Mouse (Mus musculus): Measurements from ENCODE around the gene Slc2a12.

Slc2a12 gene

DNA sequence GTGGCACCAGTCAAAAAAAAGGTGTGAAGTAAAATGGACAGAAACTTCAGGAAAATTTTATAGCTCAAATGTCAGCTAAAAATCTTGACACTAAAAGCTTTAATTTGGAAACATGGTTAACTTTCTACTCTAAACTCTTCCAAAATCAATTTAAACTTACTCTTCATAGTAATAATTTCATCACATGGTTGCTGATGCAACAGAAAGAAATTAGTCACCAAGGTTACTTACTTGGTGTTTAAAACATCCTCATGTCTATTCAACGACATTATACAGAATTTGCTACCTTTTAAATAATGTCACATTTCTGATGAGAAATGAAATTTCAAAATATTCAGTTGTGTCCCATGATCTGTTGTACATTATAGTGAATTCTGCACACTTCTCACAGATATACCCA, 83.4 kb downstream of the Slc2a12 start:
- DNase-seq (ENCODE audit: low read depth) = peak; percentile 22

GRCm38 (mm10) chr10:22730266-22730991, 85.6 kb downstream of the Slc2a12 start:
- peak; percentile 26 for DNase-seq (ENCODE audit: low read depth)

DNA sequence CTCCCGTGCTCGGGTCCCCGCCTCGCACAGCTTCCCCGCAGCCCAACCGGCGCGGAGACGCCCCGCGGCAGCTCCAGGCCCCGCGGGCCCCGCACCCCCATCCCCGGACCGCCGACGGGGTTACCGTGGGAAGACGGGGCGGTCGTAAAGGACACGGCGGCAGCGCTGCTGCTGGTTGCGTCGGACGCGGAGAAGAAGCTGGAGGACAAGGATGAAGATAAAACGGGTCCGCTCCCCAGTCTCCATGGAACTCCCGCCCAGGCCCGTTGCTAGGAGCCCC, 86.1 kb downstream of the Slc2a12 start:
- no peak for DNase-seq (ENCODE audit: low read depth)

DNA sequence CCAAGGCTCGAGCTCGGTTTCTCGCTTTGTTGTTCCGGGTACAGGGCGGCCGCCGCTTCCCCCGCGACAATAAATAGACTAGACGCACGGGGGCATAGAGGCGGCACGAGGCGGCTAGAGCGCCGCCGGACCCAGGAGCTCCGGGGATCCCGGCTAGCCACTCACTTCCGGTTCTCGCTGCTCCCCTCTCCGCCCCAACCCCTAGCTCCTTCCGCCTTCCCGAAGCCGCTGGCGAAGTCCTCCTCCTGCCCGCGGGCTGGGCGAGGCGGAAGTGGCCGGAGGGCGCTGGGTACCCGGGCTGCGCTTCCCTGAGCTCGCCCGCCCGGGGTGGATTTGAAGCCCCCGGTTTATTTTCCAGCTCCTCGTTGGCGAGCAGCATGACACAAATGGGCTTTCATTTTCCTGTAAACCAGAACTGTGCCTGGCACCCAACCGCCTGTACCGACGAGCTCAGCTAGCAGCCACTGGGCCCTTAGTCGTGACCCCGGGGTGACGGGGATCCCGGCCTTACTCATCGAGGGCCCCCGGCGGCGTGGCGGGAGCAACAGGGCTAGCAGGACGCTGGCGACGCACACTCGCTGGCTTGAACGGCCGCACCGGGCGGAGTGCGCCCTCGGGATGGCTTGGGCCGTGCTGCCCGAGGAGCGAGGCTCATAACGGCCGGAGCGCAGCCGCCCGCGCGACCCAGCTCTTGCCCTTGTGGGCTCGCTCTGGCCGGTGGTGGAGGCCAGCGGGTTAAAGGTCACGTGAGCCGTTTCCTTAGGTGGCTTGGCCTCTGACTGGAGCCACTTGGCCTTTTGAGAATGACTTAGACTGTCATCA, 86.7 kb downstream of the Slc2a12 start, which contains the start of gene Tbpl1:
Tbpl1 (minus strand) TSS at position 667 of the 822 bp plus-strand sequence.
- DNase-seq (ENCODE audit: low read depth) = peak; percentile 99

- no peak for DNase-seq (ENCODE audit: low read depth)
Observed at GRCm38 (mm10) chr10:22732181-22732580, 87.4 kb downstream of the Slc2a12 start.

- no peak for DNase-seq (ENCODE audit: low read depth)
Observed at GRCm38 (mm10) chr10:22745922-22746321, 101.1 kb downstream of the Slc2a12 start.

DNA sequence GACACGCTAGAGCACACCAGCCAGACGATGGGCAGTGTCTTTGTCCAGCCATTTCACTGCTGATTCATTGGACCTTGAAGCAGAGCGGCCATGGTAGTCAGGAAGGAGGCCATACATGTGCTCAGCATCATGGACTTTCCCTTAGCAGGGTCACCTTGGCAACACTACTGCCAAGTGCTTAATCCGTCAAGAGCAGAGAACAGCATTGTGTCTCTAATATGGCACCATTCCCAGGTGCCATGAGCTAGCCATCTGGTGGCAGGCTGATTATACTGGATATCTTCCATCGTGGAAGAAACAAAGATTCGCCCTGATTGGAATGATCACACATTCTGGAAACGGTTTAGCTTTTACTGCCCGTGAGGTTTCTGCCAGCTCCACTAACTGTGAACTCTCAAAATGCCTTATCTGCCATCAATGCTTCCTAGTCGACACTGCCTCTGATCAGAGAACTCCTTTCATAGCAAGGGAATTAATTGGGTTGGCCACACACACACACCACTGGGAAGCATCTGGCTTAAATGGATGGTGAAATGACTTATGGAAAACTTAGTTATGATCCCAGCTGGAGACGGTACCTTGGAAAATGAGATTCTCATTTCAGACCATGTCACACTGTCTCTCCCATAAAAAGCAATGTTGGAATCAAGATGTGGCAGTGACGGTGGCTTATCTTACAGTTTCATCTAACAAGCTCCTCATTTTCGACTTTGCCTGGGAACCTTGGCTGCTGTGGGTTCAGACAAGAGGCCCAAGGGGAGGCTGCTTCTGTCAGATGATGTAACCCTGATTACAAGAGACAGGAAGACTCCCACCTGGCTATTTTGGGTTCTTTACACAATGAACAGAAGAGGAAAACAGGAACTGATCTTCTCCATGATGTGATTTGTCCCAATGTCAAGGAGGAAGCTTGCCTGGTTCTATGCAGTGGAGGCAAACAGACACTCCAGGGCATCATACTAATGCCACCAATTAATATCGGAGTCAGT, 101.8 kb downstream of the Slc2a12 start:
- peak; percentile 44 for DNase-seq (ENCODE audit: low read depth)

GRCm38 (mm10) chr10:22751175-22751682, 106.4 kb downstream of the Slc2a12 start:
- no peak for DNase-seq (ENCODE audit: low read depth)

Data from NIH3T3 (cell line).